Mouse (Mus musculus) bone marrow, adult 2 months (tissue): ENCODE data around the gene Hsd11b2. TPM values are rescaled to one million over a fixed set of nuclear protein-coding genes. Genes with fewer than 3 reads are reported as not detected.

ENCODE experiments used
- H3K27ac ChIP-seq: fragments of 200-500 bp; 2 replicates; pipeline ENCODE4 v1.5.1; 2012; ENCODE audit warnings: low read depth, mild to moderate bottlenecking, control low read depth, inconsistent platforms, low read length; ENCODE audit not compliant: control insufficient read depth, poor library complexity, insufficient read depth
- H3K4me1 ChIP-seq: fragments of 200-500 bp; 2 replicates; pipeline ENCODE4 v1.6.1; 2011; ENCODE audit warnings: low read length; ENCODE audit not compliant: control insufficient read depth, insufficient read depth
- H3K4me3 ChIP-seq: fragments of 200-500 bp; replicated peaks from 2 replicates; pipeline ENCODE3; 2011; ENCODE audit warnings: mild to moderate bottlenecking, low read depth, low read length, control low read depth; ENCODE audit not compliant: control insufficient read depth
- CTCF ChIP-seq: fragments of 200-500 bp; IDR thresholded peaks from 2 replicates; pipeline ENCODE4 v1.5.1; 2011; ENCODE audit warnings: low read length, control low read depth; ENCODE audit not compliant: control insufficient read depth, insufficient read depth
- POLR2A ChIP-seq: fragments of 200-500 bp; IDR thresholded peaks from 2 replicates; pipeline ENCODE4 v1.6.1; 2011; ENCODE audit warnings: low read depth, mild to moderate bottlenecking, control low read depth, low read length, borderline replicate concordance; ENCODE audit not compliant: control insufficient read depth
- WGBS: fragments of 180-500 bp; shearing (Covaris S2); methylation state at CpG from one replicate; pipeline ENCODE4 v1.1.7; 2018; 5-methylcytosine and 5-hydroxymethylcytosine counted together
- polyA plus RNA-seq: library from polyadenylated mRNA; stranded (reverse); fragments of >200 nt; gene quantifications from 2 replicates; pipeline ENCODE4 v1.2.4, GENCODE M21; 2011; ENCODE audit warnings: low replicate concordance; ENCODE audit not compliant: missing spikeins, insufficient read depth, insufficient read length

The Hsd11b2 gene
- polyA plus RNA-seq, 1 experiment = 0.82 TPM

GRCm38 (mm10) chr8:105565401-105565881 is 46.9 kb downstream of the Hsd11b2 start:
- 0% methylated on average over 31 of the region's 31 CpGs for WGBS
- Histone ChIP-seq H3K4me3 (peak overlapping the region; percentile 85), H3K27ac (peak overlapping the region; percentile 95), H3K4me1 (peaks cover 4% of the 10 kb centered on the region)
- TF ChIP-seq CTCF (no peak), POLR2A (no peak)

- TF ChIP-seq POLR2A (peak; percentile 85), CTCF (peak; percentile 83)
- H3K4me1 ChIP-seq = peaks cover 4% of the 10 kb centered on the region
- peak within 1 kb of the TSS; percentile 95 for H3K27ac ChIP-seq
- 1% methylated on average over 53 of the region's 53 CpGs for WGBS
- H3K4me3 ChIP-seq = peak within 1 kb of the TSS; percentile 85
Measured at GRCm38 (mm10) chr8:105565952-105566702, 47.6 kb downstream of the Hsd11b2 start, which contains the start of gene Atp6v0d1. Atp6v0d1 (minus strand) TSS chr8:105566047.

- Histone ChIP-seq H3K4me1 (peaks cover 4% of the 10 kb centered on the region), H3K27ac (peak overlapping the region; percentile 57), H3K4me3 (peak overlapping the region; percentile 79)
- no peak for TF ChIP-seq CTCF
- 13% methylated on average over 27 of the region's 27 CpGs for WGBS
Measured at GRCm38 (mm10) chr8:105566703-105567595, 48.4 kb downstream of the Hsd11b2 start.

- no peak overlapping the region for H3K4me3 ChIP-seq
- peaks cover 2% of the 10 kb centered on the region for H3K4me1 ChIP-seq
- H3K27ac ChIP-seq = no peak overlapping the region
- TF ChIP-seq POLR2A (no peak), CTCF (no peak)
- WGBS = 75% methylated on average over 9 of the region's 9 CpGs
Measured at GRCm38 (mm10) chr8:105571810-105572209, 53.3 kb downstream of the Hsd11b2 start.

- TF ChIP-seq CTCF = no peak
- TF ChIP-seq POLR2A = no peak
- no peak overlapping the region for H3K27ac ChIP-seq
- no peak overlapping the region for H3K4me3 ChIP-seq
- no peaks in the 10 kb centered on the region for H3K4me1 ChIP-seq
Measured at GRCm38 (mm10) chr8:105573427-105573826, 54.9 kb downstream of the Hsd11b2 start.

Other genes with a start within 250 kb of the Hsd11b2 start
- 0.95 TPM in 1 of 2 replicates, not detected in the other for gene Hsf4, start 249.0 kb upstream of the Hsd11b2 start, polyA plus RNA-seq
- 0.70 TPM in 1 of 2 replicates, not detected in the other for gene Nol3, start 242.6 kb upstream of the Hsd11b2 start, polyA plus RNA-seq
- 1.5 and 2.2 TPM in 2 replicates for gene 4931428F04Rik, start 228.9 kb upstream of the Hsd11b2 start, polyA plus RNA-seq
- 5.7 and 10.4 TPM in 2 replicates for gene Exoc3l, start 222.7 kb upstream of the Hsd11b2 start, polyA plus RNA-seq
- gene E2f4, start 221.1 kb upstream of the Hsd11b2 start, polyA plus RNA-seq = 108 and 115 TPM in 2 replicates
- 8.2 and 11.5 TPM in 2 replicates for gene Elmo3, start 213.2 kb upstream of the Hsd11b2 start, polyA plus RNA-seq
- gene Lrrc29, start 192.5 kb upstream of the Hsd11b2 start, polyA plus RNA-seq = 7.8 and 19.9 TPM in 2 replicates
- 81.6 and 140 TPM in 2 replicates for gene Tmem208, start 192.4 kb upstream of the Hsd11b2 start, polyA plus RNA-seq
- 24.6 and 66.3 TPM in 2 replicates for gene Fhod1, start 170.8 kb upstream of the Hsd11b2 start, polyA plus RNA-seq
- 3.7 and 7.8 TPM in 2 replicates for gene Slc9a5, start 169.9 kb upstream of the Hsd11b2 start, polyA plus RNA-seq
- not detected in 2 replicates for gene Plekhg4, start 145.5 kb upstream of the Hsd11b2 start, polyA plus RNA-seq
- not detected in 2 replicates for gene Kctd19, start 105.3 kb upstream of the Hsd11b2 start, polyA plus RNA-seq
- 1.1 and 3.0 TPM in 2 replicates for gene Lrrc36, start 105.2 kb upstream of the Hsd11b2 start, polyA plus RNA-seq
- 3.3 and 3.5 TPM in 2 replicates for gene Tppp3, start 47.2 kb upstream of the Hsd11b2 start, polyA plus RNA-seq
- 7.3 and 10.1 TPM in 2 replicates for gene Zdhhc1, start 21.9 kb upstream of the Hsd11b2 start, polyA plus RNA-seq
- 37.5 and 58.3 TPM in 2 replicates for gene Atp6v0d1, start 47.3 kb downstream of the Hsd11b2 start, polyA plus RNA-seq
- 11.9 and 23.1 TPM in 2 replicates for gene Ripor1, start 86.5 kb downstream of the Hsd11b2 start, polyA plus RNA-seq
- gene Ctcf, start 117.8 kb downstream of the Hsd11b2 start, polyA plus RNA-seq = 77.0 and 79.4 TPM in 2 replicates
- gene Agrp, start 118.6 kb downstream of the Hsd11b2 start, polyA plus RNA-seq = not detected in 2 replicates
- gene Carmil2, start 167.5 kb downstream of the Hsd11b2 start, polyA plus RNA-seq = 21.2 and 42.6 TPM in 2 replicates
- gene Acd, start 182.3 kb downstream of the Hsd11b2 start, polyA plus RNA-seq = 26.8 and 33.4 TPM in 2 replicates
- 5.3 and 6.4 TPM in 2 replicates for gene Pard6a, start 182.4 kb downstream of the Hsd11b2 start, polyA plus RNA-seq
- not detected in 2 replicates for gene 4933405L10Rik, start 188.9 kb downstream of the Hsd11b2 start, polyA plus RNA-seq
- 11.5 and 18.9 TPM in 2 replicates for gene Enkd1, start 189.5 kb downstream of the Hsd11b2 start, polyA plus RNA-seq
- 1.2 and 2.0 TPM in 2 replicates for gene Gfod2, start 239.9 kb downstream of the Hsd11b2 start, polyA plus RNA-seq